Mouse (Mus musculus): ENCODE results near the gene Abca5. TPM values are rescaled to one million over a fixed set of nuclear protein-coding genes. Genes with fewer than 3 reads are reported as not detected.

Gene Abca5
- polyA plus RNA-seq, 1 experiment from 2014 or later, result 8.4 TPM

DNA sequence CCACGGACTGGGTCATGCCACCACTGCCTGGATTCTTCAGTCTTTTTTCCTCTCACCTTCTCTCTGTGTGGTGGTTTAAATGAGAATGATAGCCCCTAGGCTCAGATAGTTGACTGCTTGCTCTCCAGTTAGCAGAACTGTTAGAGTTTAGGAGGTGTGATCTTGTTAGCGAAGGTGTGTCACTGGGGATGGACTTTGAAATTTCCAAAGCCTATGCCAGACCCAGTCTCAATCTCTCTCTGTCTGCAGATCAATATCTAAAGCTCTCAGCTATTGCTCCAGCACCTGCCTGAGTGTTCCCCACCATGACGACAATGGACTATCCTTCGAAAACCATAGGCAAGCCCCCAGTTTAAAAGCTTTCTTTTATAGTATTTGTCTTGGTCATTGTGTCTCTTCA lies 80.5 kb downstream of the Abca5 start:
- Histone ChIP-seq H3K9me3 (ENCODE audit: control insufficient read depth, low read length) (no peaks in the 10 kb centered on the region; the same call in 1 of the 2 replicates), H3K36me3 (ENCODE audit: control insufficient read depth, insufficient read depth) (no peaks in the 10 kb centered on the region), H3K9ac (replicated peaks; ENCODE audit: low read depth, low read length) (no peak overlapping the region), H3K27ac (ENCODE audit: low read length) (no peak overlapping the region), H3K27me3 (replicated peaks; ENCODE audit: control insufficient read depth, insufficient read depth, low read length) (no peaks in the 10 kb centered on the region), H3K4me3 (replicated peaks; ENCODE audit: low read length) (no peak overlapping the region), H3K4me1 (replicated peaks; ENCODE audit: control insufficient read depth, insufficient read depth, low read length) (no peaks in the 10 kb centered on the region), H3K4me2 (ENCODE audit: low read length) (no peak overlapping the region)
- no peak for ATAC-seq
- 94% methylated on average over 4 of the region's 4 CpGs for WGBS

- no peak overlapping the region for H3K4me3 ChIP-seq (replicated peaks; ENCODE audit: low read length)
- H3K4me1 ChIP-seq (replicated peaks; ENCODE audit: control insufficient read depth, insufficient read depth, low read length), result 0 out of 2 replicates have a peak, but pooled peaks cover 4% of the 10 kb centered on the region
- H3K9ac ChIP-seq (replicated peaks; ENCODE audit: low read depth, low read length), result no peak overlapping the region
- no peak for ATAC-seq
- H3K27me3 ChIP-seq (replicated peaks; ENCODE audit: control insufficient read depth, insufficient read depth, low read length), result no peaks in the 10 kb centered on the region
- no peak overlapping the region for H3K4me2 ChIP-seq (ENCODE audit: low read length)
- no peaks in the 10 kb centered on the region for H3K36me3 ChIP-seq (ENCODE audit: control insufficient read depth, insufficient read depth)
- H3K9me3 ChIP-seq (ENCODE audit: control insufficient read depth, low read length), result no peaks in the 10 kb centered on the region
- 78% methylated on average over 3 of the region's 3 CpGs for WGBS
- H3K27ac ChIP-seq (ENCODE audit: low read length), result no peak overlapping the region
These were observed 85.3 kb downstream of the Abca5 start for GRCm38 (mm10) chr11:110252256-110252655.

DNA sequence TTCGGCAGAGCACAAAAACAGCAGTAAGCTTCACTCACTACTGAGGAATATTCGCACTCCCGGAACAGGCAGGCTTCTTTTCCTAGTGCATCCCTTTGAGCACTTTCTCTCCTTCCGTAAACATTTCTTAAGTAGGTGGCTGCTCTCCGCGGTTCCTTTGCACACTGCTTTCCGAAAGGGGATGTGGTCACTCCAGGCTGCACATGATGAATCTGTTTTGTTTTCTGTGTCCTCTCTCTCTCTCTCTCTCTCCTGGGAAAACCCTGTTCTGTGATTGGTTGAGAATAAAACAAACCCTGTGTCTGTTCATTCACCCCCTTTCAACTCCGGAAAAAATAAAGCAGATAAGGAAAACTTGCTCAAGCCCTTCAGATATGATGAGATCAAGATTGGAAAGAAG lies 86.0 kb downstream of the Abca5 start, which contains the start of gene Abca6:
TSS of gene Abca6 (minus strand) at position 243 of the 400 bp plus-strand sequence.
- 18% methylated on average over 8 of the region's 8 CpGs for WGBS
- H3K4me2 ChIP-seq (ENCODE audit: low read length), result peak within 1 kb of the TSS; percentile 36
- H3K9me3 ChIP-seq (ENCODE audit: control insufficient read depth, low read length), result no peaks in the 10 kb centered on the region
- H3K4me1 ChIP-seq (replicated peaks; ENCODE audit: control insufficient read depth, insufficient read depth, low read length), result 0 out of 2 replicates have a peak, but pooled peaks cover 4% of the 10 kb centered on the region
- no peaks in the 10 kb centered on the region for H3K36me3 ChIP-seq (ENCODE audit: control insufficient read depth, insufficient read depth)
- peak within 1 kb of the TSS; percentile 12; the same call in 1 of the 2 replicates for H3K9ac ChIP-seq (replicated peaks; ENCODE audit: low read depth, low read length)
- H3K27me3 ChIP-seq (replicated peaks; ENCODE audit: control insufficient read depth, insufficient read depth, low read length), result no peaks in the 10 kb centered on the region
- H3K4me3 ChIP-seq (replicated peaks; ENCODE audit: low read length), result peak within 1 kb of the TSS; percentile 17
- H3K27ac ChIP-seq (ENCODE audit: low read length), result no peak within 1 kb of the TSS
- no peak for ATAC-seq

- Histone ChIP-seq H3K4me1 (replicated peaks; ENCODE audit: control insufficient read depth, insufficient read depth, low read length) (no peaks in the 10 kb centered on the region), H3K9me3 (ENCODE audit: control insufficient read depth, low read length) (peaks cover 3% of the 10 kb centered on the region)
These were observed 92.8 kb downstream of the Abca5 start for GRCm38 (mm10) chr11:110244730-110245129.

GRCm38 (mm10) chr11:110237466-110237865 lies 100.0 kb downstream of the Abca5 start:
- no peak overlapping the region for H3K4me3 ChIP-seq (replicated peaks; ENCODE audit: low read length)
- H3K27me3 ChIP-seq (replicated peaks; ENCODE audit: control insufficient read depth, insufficient read depth, low read length), result no peaks in the 10 kb centered on the region
- no peak for ATAC-seq
- no peaks in the 10 kb centered on the region for H3K4me1 ChIP-seq (replicated peaks; ENCODE audit: control insufficient read depth, insufficient read depth, low read length)
- 92% methylated on average over 2 of the region's 2 CpGs for WGBS
- no peak overlapping the region for H3K4me2 ChIP-seq (ENCODE audit: low read length)
- no peak overlapping the region for H3K9ac ChIP-seq (replicated peaks; ENCODE audit: low read depth, low read length)
- peaks cover 5% of the 10 kb centered on the region for H3K9me3 ChIP-seq (ENCODE audit: control insufficient read depth, low read length)
- no peaks in the 10 kb centered on the region for H3K36me3 ChIP-seq (ENCODE audit: control insufficient read depth, insufficient read depth)
- H3K27ac ChIP-seq (ENCODE audit: low read length), result no peak overlapping the region

More at GRCm38 (mm10) chr11:110244730-110245129, 92.8 kb downstream of the Abca5 start:
- no peaks in the 10 kb centered on the region for H3K36me3 ChIP-seq (ENCODE audit: control insufficient read depth, insufficient read depth)
- ATAC-seq, result no peak
- WGBS, result 90% methylated on average over 10 of the region's 10 CpGs
- no peak overlapping the region for H3K9ac ChIP-seq (replicated peaks; ENCODE audit: low read depth, low read length)
- no peak overlapping the region for H3K4me3 ChIP-seq (replicated peaks; ENCODE audit: low read length)
- no peak overlapping the region for H3K27ac ChIP-seq (ENCODE audit: low read length)
- no peaks in the 10 kb centered on the region for H3K27me3 ChIP-seq (replicated peaks; ENCODE audit: control insufficient read depth, insufficient read depth, low read length)
- no peak overlapping the region for H3K4me2 ChIP-seq (ENCODE audit: low read length)

- Histone ChIP-seq H3K4me1 (replicated peaks; ENCODE audit: control insufficient read depth, insufficient read depth, low read length) (no peaks in the 10 kb centered on the region), H3K4me2 (ENCODE audit: low read length) (no peak overlapping the region), H3K9me3 (ENCODE audit: control insufficient read depth, low read length) (no peaks in the 10 kb centered on the region), H3K9ac (replicated peaks; ENCODE audit: low read depth, low read length) (no peak overlapping the region), H3K36me3 (ENCODE audit: control insufficient read depth, insufficient read depth) (no peaks in the 10 kb centered on the region), H3K4me3 (replicated peaks; ENCODE audit: low read length) (no peak overlapping the region), H3K27ac (ENCODE audit: low read length) (no peak overlapping the region), H3K27me3 (replicated peaks; ENCODE audit: control insufficient read depth, insufficient read depth, low read length) (no peaks in the 10 kb centered on the region)
- no peak for ATAC-seq
These were observed 104.5 kb downstream of the Abca5 start for GRCm38 (mm10) chr11:110232975-110233374.

Other genes with a start within 250 kb of the Abca5 start
- 1.8 and 4.7 TPM in 2 replicates for gene Abca8a, start 241.7 kb downstream of the Abca5 start, polyA plus RNA-seq (2015; fragmentation: Nextera tagmentation; extraction: Ambion mirVana)
- gene Abca9, start 169.5 kb downstream of the Abca5 start, polyA plus RNA-seq (2015; fragmentation: Nextera tagmentation; extraction: Ambion mirVana), result 2.5 and 3.8 TPM in 2 replicates
- gene Abca6, start 85.9 kb downstream of the Abca5 start, polyA plus RNA-seq (2015; fragmentation: Nextera tagmentation; extraction: Ambion mirVana), result 0.11 and 0.52 TPM in 2 replicates
- gene Map2k6, start 61.4 kb upstream of the Abca5 start, polyA plus RNA-seq (2015; fragmentation: Nextera tagmentation; extraction: Ambion mirVana), result 44.7 and 51.7 TPM in 2 replicates

All from forebrain, embryonic 16.5 days (tissue).